Mouse (Mus musculus) embryo, embryonic 9.5 days (tissue): Measurements from ENCODE around the gene Cela3b.
A peak's percentile ranks its signal among the peaks of the same experiment; 100 is the strongest.
"Not testable (repeated sequence)": the region's sequence is repeated elsewhere in the genome, so short reads cannot be mapped to it uniquely, and the experiment has no call there.

ENCODE experiments used
- DNase-seq: peaks from one replicate; pipeline ENCODE4 v3.0.0-alpha.2; 2017; ENCODE audit errors: extremely low spot score

The Cela3b gene

DNA sequence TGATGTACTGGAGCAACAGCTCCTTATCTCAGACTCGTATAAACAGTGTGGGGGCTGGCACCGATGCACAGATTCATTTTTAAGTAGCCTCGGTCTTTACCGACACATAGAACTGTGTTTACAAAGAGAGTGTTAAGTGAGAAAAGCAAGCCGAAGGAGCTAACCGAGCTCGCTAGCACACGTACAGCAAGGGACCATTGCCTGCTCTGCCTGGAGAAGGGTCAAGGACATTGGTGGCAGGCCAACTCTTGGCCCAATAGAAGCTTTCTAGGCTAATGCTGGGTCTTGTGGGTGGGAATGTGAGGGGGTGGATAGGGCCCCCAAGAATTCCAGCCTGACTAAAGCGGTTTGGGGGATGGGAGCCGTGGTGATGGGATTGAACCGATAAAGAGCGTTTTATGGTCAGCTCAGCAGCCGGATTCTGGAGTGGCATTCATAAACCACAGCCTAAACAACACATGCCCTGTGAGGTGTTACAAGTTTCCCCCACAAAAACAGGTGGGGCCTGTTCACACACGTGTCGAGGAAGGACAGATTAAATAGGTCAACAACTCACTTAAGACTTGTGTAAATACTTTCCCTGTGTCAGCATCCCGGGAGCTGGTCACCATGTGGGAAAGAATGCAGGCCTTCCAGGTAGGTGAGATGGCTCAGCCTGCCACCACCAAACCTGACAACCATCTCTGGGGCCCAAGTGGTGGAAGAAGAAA, 31.8 kb upstream of the Cela3b start:
- DNase-seq, result no peak

DNA sequence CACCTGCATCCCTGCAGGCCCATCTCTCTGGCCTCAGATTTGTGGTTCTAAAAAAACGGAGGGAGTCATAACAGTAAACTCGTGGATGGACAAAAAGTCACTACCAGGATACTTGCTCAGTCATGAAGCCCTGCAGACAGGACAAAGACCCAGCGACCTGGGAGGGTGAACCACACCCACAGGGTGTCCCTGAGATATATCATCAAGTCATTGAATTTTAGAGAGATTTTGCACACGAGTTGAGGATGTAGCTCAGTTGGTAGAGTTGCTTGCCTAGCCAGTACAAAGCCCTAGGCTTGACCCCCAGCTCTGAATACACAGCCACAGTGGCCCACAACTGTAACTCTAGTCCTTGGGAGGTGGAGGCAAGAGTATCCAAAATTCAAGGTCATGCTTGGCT, 30.9 kb upstream of the Cela3b start:
- no peak for DNase-seq

DNA sequence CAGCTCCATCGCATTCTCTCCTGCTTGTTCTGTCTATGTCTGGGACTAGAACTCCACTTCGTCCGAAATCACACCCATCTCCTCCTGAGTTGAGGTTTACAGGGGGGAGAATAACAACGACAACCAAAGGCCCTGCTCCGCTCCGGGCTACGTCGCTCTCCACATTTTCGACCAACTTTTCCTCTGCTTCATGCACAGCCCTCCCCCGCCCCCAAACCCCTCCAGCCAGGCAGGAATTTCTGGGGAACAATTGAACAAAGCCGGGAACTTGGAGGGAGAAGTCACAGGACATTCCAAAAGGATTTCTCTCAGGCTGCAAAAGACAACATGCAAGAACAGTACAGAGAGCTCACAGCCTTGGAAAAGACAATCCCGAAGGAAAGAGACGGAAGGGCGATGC, 30.3 kb upstream of the Cela3b start:
- no peak for DNase-seq

DNA sequence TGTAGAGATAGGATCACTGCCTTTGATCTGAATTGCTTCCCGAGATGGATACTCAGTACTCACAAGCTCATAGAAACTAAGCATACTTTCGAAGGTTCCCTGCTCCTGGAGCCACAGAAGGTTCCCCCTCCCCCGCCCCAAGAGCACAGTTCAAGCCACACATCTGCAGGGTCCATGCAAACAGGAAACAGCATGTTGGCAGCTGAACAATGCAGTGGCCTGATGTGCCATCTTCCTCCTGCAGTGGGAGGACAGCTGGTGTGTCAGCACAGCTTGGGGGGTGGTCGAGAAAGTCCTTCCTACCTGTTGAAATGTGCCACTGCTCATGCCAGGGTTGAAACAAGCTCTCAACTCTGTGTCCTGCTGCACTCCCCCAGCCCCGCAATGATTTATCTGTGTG, 28.5 kb upstream of the Cela3b start:
- no peak for DNase-seq

DNA sequence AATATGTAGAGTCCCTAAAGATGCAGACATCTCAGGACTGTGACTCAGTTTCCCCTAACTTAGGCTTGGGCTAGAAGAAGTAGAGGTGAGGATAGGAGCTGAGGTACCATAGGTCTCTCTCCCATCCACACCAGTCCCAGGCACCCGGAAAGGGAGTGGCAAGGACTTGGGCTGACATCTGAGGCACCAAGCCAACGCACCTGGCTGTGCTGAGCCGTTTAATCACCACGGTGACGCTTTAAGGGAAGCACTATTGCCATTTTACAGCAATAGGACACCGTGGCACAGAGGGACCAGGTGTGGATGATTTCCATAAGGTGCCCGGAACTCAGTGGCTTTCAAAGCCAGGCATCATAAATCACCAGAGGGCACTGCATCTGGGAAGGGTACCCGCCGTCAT, 28.0 kb upstream of the Cela3b start:
- no peak for DNase-seq

DNA sequence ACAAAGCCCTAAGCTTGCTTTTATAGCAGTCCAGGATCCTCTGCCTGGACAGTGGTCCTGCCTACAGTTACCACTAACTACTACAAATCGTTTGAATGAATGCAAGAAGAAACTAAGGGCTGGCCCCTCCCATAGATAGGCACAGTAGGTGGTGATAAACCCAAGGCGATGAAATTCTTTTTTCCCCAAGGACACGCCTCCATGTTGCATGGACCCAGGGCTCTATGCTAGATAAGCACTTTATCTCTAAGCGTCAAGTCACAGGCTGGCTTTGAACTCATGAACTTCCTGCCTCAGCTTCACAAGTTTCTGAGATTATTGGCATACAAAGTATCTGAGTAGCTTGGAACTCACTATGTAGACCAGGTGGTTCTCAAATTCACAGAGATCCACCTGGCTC, 27.0 kb upstream of the Cela3b start:
- no peak for DNase-seq

DNA sequence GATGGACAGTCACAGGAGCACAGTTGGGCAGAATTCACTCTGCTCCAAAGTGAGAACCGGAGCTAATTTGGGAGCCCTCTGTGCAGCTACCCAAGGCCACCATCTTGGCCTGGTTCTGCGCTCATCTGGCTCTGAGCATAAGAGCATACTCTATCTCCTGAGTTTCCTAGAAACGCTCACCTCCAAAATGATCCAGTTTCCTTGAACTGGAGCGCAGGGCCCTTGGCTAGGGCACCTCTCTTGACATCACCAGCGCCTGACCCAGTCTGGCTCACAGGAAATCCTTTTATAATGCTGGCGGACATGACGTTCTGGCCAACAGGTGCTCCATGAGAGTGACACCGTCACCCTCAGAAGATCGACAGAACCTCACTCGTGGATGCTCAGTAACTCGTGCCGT, 26.2 kb upstream of the Cela3b start:
- DNase-seq, result no peak

DNA sequence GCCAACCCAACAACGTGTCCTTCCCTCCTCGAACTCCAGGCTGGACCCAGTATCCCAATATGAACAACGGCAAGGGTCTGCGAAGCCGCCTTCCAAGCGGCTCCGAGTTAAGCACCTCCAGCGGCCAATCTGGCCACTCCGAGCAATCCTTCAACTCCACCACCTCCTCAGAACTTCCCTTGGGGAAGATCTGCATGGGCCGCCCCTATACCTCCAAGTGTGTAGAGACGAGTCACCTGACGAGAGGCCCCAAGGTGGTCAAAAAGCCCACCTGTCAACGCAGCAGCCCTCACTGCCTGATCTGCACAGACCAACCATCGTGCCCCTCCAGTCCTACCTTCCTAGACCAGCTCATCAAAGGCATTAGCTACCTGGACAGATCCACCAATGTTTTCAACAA, 24.2 kb upstream of the Cela3b start:
- DNase-seq, result no peak

DNA sequence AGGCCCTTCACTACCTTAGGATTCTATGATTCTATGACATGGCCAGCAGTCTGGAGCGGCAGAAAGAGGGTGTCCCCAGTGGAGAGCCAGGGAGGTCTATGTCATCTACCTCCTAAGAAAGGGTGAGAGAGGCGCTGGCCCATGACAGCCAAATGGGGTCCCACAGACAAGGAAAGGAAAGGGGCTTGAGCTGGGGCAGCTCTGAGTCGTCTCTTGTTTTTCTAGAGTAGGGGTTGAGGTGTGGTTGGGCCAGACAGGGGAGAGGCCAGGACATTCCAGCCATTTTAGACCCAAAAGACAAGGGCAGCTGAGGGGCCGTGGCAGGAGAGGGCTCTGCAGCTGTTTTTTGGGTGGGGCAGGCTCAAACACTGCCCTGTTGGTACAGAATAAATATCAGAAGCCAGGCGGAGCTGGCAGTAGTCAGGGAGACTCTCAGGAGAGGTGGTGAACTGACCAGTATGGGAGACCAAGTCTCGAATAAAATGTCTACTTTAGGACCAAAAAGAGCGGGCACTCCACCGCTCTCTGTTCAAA, 23.0 kb upstream of the Cela3b start, which contains the start of gene 1700013G24Rik:
Gene 1700013G24Rik (plus strand): TSS at position 51 of the 534 bp plus-strand sequence.
- DNase-seq, result no peak

DNA sequence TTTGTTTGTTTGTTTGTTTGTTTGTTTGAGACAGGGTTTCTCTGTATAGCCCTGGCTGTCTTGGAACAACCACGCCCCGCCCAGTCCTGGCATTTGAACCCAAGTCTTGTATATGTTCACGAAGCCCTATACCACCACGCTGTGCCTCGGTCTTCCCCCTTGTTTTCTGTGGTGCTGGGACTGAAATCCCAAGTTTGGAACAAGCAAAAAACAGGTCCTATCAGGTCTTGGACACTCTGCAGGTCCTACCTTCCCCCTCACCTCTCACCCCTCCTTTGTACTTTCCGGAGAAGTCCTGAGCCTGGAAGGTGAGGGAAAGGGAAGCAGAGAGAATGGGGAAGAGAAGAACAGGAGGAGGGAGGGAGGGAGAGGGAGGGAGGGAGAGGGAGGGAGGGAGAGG, 21.9 kb upstream of the Cela3b start:
- no peak for DNase-seq

DNA sequence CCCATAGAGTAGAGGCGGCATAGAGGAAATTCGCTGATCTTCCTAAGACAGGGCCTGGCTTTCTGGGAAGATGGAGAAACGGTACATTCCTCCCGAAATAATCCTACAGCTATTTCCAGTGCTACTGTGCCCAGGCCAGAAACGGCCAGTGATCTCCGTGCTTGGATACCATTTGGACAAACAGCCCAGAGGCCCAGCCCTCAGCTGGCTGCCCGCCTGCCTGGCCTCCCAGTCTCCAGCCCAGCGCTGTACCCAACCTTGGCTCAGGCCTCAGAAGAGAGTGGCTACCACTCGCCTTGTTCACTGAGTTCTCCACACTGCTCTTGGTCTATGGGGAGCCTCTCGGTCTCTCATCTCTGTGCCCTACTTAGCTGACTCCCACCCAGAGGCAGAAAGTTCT, 19.4 kb upstream of the Cela3b start:
- no peak for DNase-seq

DNA sequence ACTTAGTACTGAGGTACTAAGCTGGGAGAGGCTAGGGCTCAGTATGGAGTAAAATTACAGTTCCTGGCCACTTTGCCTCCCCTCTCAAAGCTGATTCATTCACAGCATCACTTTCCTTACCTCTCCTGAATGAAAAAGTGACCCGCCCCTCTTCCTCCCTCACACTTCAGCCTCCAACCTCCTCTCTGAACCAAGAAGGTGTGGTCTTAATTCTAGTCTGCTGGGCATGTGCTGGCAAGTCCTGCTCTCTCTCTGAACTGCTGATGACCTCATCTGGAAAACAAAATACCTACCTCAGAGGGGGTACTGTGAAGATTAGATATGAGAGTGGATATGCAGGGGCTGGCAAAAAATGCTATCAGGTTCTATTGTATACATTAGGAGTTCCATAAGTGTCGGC, 18.8 kb upstream of the Cela3b start:
- no peak for DNase-seq

DNA sequence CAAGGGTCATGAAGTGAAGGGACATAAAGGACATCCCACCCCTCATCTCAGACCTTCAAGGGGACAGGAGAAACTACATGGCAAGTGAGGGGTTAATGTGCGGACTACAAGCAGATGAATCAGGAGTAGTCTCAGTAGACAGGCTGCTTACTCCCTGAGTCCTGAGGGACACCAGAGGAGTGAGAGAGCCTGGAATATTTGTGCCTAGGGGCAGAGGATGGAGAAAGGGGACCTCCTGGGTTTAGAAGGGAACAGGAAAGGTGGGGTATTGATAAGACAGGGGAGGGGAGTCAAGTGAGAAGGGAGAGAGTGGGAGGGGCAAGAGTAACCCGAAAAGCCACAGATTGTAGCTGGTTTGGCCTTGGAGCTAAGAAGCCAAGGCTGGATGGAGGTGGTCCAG, 18.3 kb upstream of the Cela3b start:
- no peak for DNase-seq

DNA sequence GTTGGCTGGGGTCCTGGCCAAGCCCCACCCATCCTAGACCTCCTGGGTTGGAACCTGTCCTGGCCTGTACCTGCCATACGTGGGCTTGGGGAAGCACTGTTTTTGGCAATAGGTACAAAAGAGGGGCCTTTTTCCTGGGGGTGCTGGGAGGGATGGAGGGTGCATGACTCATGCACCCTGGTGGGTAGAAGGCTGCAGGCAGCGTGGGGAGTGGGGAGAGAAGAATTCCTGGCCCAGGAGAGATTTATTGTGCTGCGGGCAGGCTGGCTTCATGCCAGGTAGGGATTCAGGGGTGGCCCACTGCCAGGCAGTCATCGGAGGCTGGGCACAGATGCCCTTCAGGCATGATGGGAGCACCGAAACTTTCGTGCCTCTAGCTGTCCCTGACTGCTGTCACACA, 17.9 kb upstream of the Cela3b start:
- DNase-seq, result no peak

DNA sequence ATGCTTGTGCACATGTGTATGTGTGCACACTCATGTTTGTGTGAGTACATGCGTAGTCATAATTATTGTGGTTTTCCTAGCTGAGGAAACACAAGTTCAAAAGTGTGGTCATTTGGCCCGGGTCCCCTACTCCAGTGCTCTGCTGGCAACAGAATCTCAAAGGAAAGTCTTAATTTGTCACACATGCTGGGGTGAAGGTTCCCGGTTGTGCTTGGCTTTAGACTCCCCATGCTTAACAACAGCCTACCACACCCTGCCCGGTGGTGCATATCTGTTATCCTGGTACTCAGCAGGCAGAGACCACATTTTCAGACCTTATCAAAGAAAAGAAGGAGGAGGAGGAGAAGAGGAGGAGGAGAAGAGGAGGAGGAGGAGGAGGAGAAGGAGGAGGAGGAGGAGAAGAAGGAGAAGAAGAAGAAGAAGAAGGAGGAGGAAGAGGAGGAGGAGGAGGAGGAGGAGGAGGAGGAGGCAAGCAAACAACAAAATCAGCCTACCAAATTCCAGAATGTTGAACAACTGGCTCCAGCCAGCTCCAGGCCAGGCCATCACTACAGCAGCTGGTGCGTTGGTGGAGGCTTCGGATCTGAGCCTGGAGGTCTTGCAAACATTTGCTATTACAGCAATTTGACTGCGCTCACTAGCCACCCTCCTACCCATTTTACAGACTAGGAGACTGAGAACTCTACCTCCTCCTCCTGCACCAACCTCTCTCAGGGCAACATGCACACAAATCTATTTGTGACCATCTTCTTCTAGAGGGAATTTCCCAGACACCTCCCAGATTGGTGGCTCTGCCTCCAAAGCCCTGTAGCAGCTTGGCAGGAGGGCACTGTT, 17.2 kb upstream of the Cela3b start:
- DNase-seq, result no peak

DNA sequence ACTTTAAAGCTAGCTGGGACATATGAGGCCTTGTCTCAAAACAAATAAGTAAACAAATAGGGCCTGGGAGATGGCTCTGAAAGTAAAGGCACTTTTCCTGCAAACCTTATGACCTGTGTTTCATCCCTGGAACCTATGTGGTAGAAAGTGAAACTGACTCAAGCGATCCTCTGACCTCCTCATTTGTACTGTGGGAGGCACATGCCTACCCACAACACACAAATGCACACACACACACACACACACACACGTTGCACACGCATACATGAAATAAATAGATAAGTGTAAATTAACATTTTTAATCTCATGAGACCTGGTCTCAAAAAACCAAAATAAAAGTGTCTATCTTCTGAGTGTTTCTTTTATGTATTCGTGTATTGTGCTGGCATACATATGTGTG, 15.5 kb upstream of the Cela3b start:
- no peak for DNase-seq

DNA sequence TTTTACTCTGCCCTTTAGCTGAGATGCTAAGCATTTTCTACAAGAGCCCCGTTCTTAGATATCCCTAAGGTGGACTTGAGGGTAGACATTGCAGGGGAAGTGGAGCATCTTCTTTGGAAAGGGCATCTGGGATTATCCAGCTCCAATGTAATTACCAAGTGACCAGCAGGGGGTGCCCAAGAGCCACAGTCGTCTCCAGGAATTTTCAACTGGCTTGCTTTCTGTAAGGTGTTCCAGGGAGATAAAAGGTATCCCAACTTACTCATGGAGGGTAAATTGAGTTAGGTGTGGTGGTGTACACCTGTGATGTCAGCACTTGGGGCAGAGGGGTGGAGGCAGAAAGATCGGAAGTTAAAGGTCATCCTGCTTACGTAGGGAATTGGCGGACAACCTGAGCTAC, 13.3 kb upstream of the Cela3b start:
- DNase-seq, result peak; percentile 66

DNA sequence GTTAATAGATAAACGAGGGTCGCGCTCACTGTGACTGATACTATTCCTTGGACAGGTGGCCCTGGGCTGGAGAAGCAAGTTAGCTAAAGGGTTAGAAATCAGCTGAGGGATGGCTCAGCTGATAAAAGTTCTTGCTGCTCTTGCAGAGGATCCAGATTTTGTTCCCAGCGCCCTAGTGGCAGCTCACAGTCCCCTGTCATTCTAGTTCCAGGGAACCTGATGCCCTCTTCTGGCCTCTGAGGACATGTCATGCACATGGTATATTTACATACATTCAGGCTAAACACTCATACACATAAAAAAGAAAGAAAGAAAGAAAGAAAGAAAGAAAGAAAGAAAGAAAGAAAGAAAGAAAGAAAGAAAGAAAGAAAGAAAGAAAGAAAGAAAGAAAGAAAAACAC, 11.0 kb upstream of the Cela3b start:
- no peak for DNase-seq

DNA sequence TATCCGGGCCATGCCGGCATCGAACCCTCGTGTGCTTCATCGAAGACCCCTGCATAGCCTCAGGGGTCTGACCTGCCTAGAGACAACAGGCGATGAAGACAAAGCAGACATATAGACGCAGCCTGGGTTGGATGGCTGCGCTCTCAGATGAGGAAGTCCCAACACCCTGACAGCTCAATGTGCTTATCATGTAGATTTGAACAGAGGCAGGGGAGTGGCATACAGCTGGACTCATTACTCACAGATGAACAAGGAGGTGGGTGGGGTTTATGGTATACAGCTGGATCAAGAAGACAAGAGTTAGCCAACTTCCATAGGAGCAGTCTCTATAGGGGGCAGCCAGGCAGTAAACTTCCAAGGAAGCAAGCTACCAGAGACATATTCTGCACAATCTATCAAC, 8.5 kb upstream of the Cela3b start:
- no peak for DNase-seq

DNA sequence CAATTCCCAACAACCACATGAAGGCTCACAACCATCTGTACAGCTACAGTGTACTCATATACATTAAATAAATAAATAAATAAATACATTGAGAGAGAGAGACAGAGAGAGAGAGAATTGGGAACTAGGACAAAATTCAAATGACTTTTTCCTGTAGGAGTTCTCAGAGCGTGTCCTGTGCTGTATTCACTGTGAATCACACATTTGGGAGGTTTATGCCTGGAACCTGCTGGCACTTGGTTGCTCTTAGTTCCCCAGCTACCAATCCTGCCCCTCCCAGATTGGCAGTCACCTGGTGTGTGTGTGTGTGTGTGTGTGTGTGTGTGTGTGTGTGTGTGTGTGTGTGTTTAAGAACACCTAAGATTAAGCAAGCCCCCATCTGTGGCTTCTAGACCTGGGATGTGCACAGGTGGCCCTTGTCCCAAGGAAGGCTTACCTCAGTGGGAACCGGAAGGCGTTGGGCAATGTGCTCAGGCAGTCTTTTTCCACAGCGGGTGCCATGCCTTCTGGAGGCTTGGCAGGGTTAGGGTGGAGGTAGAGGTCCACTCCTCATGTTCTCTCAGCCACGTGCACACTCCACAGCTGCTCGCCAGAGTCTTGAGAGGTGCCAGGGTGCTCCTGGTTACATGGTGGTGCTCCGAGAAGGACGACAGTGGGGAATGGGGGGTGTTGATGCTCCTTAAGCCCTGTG, 6.8 kb upstream of the Cela3b start:
- DNase-seq, result no peak

DNA sequence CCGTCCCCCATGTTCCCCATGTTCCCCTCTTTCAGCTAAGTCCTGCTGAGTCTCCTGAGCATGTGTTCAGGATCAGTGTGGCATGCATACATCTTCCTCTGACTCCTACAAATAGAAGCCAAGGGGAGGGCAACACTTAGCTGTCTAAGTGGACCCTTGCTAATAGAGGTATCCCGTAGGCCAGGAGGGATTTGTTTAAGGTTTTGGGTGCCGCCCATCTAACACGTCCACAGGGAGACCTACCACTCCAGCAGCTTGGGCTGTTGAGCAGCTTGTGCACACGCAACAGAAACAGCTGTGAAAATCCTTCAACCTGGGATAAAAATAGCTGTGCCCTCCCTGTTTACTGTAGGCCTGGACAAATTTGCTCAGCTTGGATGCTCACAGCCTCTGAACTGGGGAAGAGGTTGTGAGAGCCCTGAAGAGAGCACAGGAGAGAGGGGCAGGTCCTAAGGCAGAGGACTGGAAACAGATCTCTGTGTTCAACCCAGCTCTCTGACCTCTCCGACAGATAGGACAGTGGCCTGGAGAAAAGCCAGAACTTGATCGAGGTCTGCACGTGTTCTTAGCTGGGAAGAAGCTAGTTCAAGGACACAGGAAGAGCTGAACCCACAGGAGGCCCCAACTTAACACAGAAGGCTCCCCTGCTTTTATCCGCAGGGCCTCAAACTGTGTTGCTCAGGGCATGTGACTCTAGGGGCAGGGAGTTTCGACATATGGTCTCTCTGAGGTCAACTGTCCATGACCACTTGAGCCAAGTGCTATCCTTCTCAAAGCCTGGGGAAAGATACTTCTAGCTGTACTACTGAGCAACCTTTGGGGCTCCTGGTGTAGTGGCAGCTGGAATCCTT, 2.6 kb upstream of the Cela3b start:
- not testable (repeated sequence) for DNase-seq
